7 mouse cellular contexts compared by ENCODE assay signal in the genomic region with DNA sequence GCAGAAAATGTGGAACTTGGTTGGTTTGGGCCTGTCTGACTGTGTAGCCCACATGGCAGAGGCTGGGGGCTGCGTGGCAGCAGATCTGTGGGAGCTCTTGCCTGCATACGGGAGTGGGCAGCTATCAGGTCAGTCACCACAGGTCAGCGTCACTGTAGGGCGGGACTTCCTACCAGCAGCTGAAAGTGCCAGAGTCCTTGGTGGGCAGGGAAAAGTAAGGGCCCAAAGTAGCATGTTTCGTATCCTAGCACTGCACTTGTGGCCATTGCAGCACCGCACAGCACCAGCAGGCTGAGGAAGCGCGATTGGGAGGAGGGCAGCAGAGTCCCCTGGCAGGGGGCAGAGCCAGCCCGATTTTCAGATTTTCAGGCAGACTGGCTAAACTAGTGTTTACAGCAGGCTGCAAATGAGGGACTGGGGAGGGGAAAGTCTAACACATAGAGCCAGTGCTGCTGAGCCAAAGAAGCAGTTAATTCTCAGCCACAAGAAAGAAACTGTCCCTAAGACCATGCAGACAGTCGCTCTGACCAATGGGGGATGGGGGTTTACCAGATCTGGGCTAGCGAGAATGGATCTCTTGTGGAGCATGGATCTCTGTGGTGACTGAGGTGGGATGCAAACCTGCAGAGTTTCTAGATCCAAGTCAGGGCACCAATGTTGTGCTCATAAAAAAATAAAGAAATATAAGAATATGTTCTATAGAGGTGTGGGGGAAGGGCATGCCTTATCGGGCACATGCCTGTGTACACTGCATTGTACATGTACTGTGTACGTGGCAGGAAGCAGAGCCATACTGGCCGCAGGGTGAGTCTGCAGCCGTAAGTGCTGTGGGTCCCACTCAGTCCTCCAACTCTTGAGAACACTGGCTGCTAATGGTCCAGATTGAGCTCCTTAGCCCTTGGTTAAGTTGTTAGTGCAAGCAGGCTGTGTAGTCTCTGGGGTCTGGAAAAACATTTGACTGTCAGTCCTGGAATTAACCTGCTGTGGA. TPM values are rescaled to one million over a fixed set of nuclear protein-coding genes. Genes with fewer than 3 reads are reported as not detected.
DNase-seq lines count a peak whose midpoint lies in the region; ATAC-seq lines count a peak whose summit lies in the region.

No protein-coding gene starts in this region.

- peak; percentile 41 for ATAC-seq in lung, embryonic 16.5 days (ENCODE audit: low read depth)
- peak; percentile 69 for ATAC-seq in forebrain, embryonic 13.5 days
- ATAC-seq in liver, embryonic 15.5 days (ENCODE audit: insufficient read depth): no peak

- no peak for DNase-seq in lung, postnatal 10 days
- DNase-seq in thymus, postnatal 36 days: no peak
- DNase-seq in frontal cortex, adult 2 months (ENCODE audit: extremely low spot score in 1 of 2, low spot score in 1 of 2): no peak
- no peak for DNase-seq in spleen, postnatal 4 days (ENCODE audit: low spot score in 2 of 2)

- no peak overlapping the region; the same call in 1 of the 2 replicates for H3K9ac ChIP-seq in lung, embryonic 16.5 days (ENCODE audit: low read length)
- no peak overlapping the region for H3K9ac ChIP-seq in forebrain, embryonic 13.5 days
- no peak overlapping the region for H3K9ac ChIP-seq in liver, embryonic 15.5 days

- no peaks in the 10 kb centered on the region for H3K27me3 ChIP-seq in lung, embryonic 16.5 days (ENCODE audit: control insufficient read depth, insufficient read depth, low read depth, low read length)
- no peaks in the 10 kb centered on the region for H3K27me3 ChIP-seq in forebrain, embryonic 13.5 days
- no peaks in the 10 kb centered on the region for H3K27me3 ChIP-seq in liver, embryonic 15.5 days

- H3K4me2 ChIP-seq in lung, embryonic 16.5 days (ENCODE audit: low read depth, low read length): peak overlapping the region; percentile 33; the same call in 1 of the 2 replicates
- H3K4me2 ChIP-seq in forebrain, embryonic 13.5 days: peak overlapping the region; percentile 30
- peak overlapping the region; percentile 18; the same call in 1 of the 2 replicates for H3K4me2 ChIP-seq in liver, embryonic 15.5 days

- H3K4me1 ChIP-seq in lung, embryonic 16.5 days (replicated peaks; ENCODE audit: control insufficient read depth, insufficient read depth, low read length): no peaks in the 10 kb centered on the region
- no peaks in the 10 kb centered on the region for H3K4me1 ChIP-seq in forebrain, embryonic 13.5 days
- H3K4me1 ChIP-seq in liver, embryonic 15.5 days (replicated peaks): no peaks in the 10 kb centered on the region

- H3K36me3 ChIP-seq in lung, embryonic 16.5 days (ENCODE audit: control insufficient read depth, insufficient read depth, low read length): no peaks in the 10 kb centered on the region
- H3K36me3 ChIP-seq in forebrain, embryonic 13.5 days (ENCODE audit: poor library complexity, severe bottlenecking): no peaks in the 10 kb centered on the region
- H3K36me3 ChIP-seq in liver, embryonic 15.5 days (replicated peaks): no peaks in the 10 kb centered on the region

- no peak overlapping the region for H3K27ac ChIP-seq in lung, embryonic 16.5 days (ENCODE audit: low read length)
- H3K27ac ChIP-seq in forebrain, embryonic 13.5 days: no peak overlapping the region
- no peak overlapping the region for H3K27ac ChIP-seq in liver, embryonic 15.5 days (replicated peaks)

- H3K9me3 ChIP-seq in lung, embryonic 16.5 days (ENCODE audit: control insufficient read depth, low read length): no peaks in the 10 kb centered on the region
- no peaks in the 10 kb centered on the region for H3K9me3 ChIP-seq in forebrain, embryonic 13.5 days (replicated peaks)
- H3K9me3 ChIP-seq in liver, embryonic 15.5 days (replicated peaks): no peaks in the 10 kb centered on the region

- WGBS in lung, embryonic 16.5 days: 38% methylated on average over 15 of the region's 15 CpGs
- WGBS in forebrain, embryonic 13.5 days: 39% methylated on average over 15 of the region's 15 CpGs
- WGBS in liver, embryonic 15.5 days (ENCODE audit: insufficient replicate concordance): 29% methylated on average over 15 of the region's 15 CpGs

- H3K4me3 ChIP-seq in lung, embryonic 16.5 days (ENCODE audit: low read length): 0 out of 2 replicates have a peak overlapping the region, but pooled peaks have one; percentile 8
- no peak overlapping the region for H3K4me3 ChIP-seq in forebrain, embryonic 13.5 days
- H3K4me3 ChIP-seq in liver, embryonic 15.5 days (replicated peaks): no peak overlapping the region

RNA-seq across cellular contexts. Expression of a gene that starts 15.1 kb away (rescaled TPM):
- polyA plus RNA-seq in lung, embryonic 16.5 days (2015; fragmentation: Nextera tagmentation; extraction: Ambion mirVana): 0.06 TPM in 1 of 2 replicates, not detected in the other
- 0.06 and 0.08 TPM in 2 replicates for polyA plus RNA-seq in forebrain, embryonic 13.5 days (2015; fragmentation: Nextera tagmentation; extraction: Ambion mirVana)
- polyA plus RNA-seq in liver, embryonic 15.5 days (2015; fragmentation: Nextera tagmentation; extraction: Ambion mirVana): not detected in 2 replicates
- polyA plus RNA-seq in frontal cortex, adult 2 months (2012; rRNA removed): 0.84 and 1.3 TPM in 2 replicates
